Mouse (Mus musculus) spleen, embryonic (tissue): ENCODE results near the gene Strap.

Experiments
- CTCF ChIA-PET: fragments of 350-600 bp; sonication (Branson Sonifier 250); formaldehyde crosslinking; loops from one replicate; lab custom pipeline; 2022; lab: Charles Lee

Strap gene

GRCm38 (mm10) chr6:137722220-137722931, 12.5 kb upstream of the Strap start:
- CTCF ChIA-PET, result interaction anchor here (0.9 to 1.6 kb wide), 2 partner anchors 263 to 308 kb away, joined by 4 read pairs; no protein-coding TSS in a partner anchor

- CTCF ChIA-PET, result no interaction called here
Measured at GRCm38 (mm10) chr6:137723898-137724297, 11.0 kb upstream of the Strap start.

GRCm38 (mm10) chr6:137734460-137734845, 425 bp upstream of the Strap start:
- CTCF ChIA-PET, result no interaction called here

GRCm38 (mm10) chr6:137735671-137736238, 877 bp downstream of the Strap start:
- CTCF ChIA-PET, result interaction anchor here (0.5 kb wide), 1 partner anchor 20 kb away, joined by 3 read pairs; no protein-coding TSS in a partner anchor

GRCm38 (mm10) chr6:137740972-137741371, 6.1 kb downstream of the Strap start:
- CTCF ChIA-PET, result no interaction called here

GRCm38 (mm10) chr6:137744700-137745099, 9.8 kb downstream of the Strap start:
- CTCF ChIA-PET, result no interaction called here

- CTCF ChIA-PET, result interaction anchor here (0.7 kb wide), 1 partner anchor 605 kb away, joined by 5 read pairs; no protein-coding TSS in a partner anchor
Measured at GRCm38 (mm10) chr6:137747174-137747928, 12.5 kb downstream of the Strap start.

GRCm38 (mm10) chr6:137751551-137752274, 16.8 kb downstream of the Strap start:
- CTCF ChIA-PET, result no interaction called here

- CTCF ChIA-PET, result no interaction called here
Measured at GRCm38 (mm10) chr6:137752275-137752655, 17.4 kb downstream of the Strap start.

GRCm38 (mm10) chr6:137754056-137754856, 19.4 kb downstream of the Strap start, which contains the start of gene Dera:
TSS of gene Dera (plus strand) at chr6:137754546.
- CTCF ChIA-PET, result interaction anchor here (0.6 kb wide), 1 partner anchor 591 kb away, joined by 4 read pairs; no protein-coding TSS in a partner anchor

GRCm38 (mm10) chr6:137754857-137755232, 20.0 kb downstream of the Strap start:
- CTCF ChIA-PET, result no interaction called here

- CTCF ChIA-PET, result no interaction called here
Measured at GRCm38 (mm10) chr6:137756310-137756709, 21.4 kb downstream of the Strap start.

GRCm38 (mm10) chr6:137757891-137758290, 23.0 kb downstream of the Strap start:
- CTCF ChIA-PET, result interaction anchor here (0.7 kb wide), 1 partner anchor 18 kb away, joined by 5 read pairs; no protein-coding TSS in a partner anchor

GRCm38 (mm10) chr6:137759681-137760080, 24.8 kb downstream of the Strap start:
- CTCF ChIA-PET, result no interaction called here

- CTCF ChIA-PET, result no interaction called here
Measured at GRCm38 (mm10) chr6:137760966-137761365, 26.1 kb downstream of the Strap start.

GRCm38 (mm10) chr6:137764572-137765210, 29.8 kb downstream of the Strap start:
- CTCF ChIA-PET, result no interaction called here

- CTCF ChIA-PET, result no interaction called here
Measured at GRCm38 (mm10) chr6:137766177-137766576, 31.3 kb downstream of the Strap start.

GRCm38 (mm10) chr6:137771621-137772250, 36.9 kb downstream of the Strap start:
- CTCF ChIA-PET, result no interaction called here

GRCm38 (mm10) chr6:137772918-137773636, 38.2 kb downstream of the Strap start:
- CTCF ChIA-PET, result interaction anchor here (0.8 kb wide), 1 partner anchor 24 kb away, joined by 3 read pairs; no protein-coding TSS in a partner anchor
